Mouse (Mus musculus) neutrophil, adult 5-6 weeks (primary cell): ENCODE measurements around the gene Hist3h2ba. TPM values are rescaled to one million over a fixed set of nuclear protein-coding genes. Genes with fewer than 3 reads are reported as not detected.

ENCODE experiments used
- total RNA-seq: library from RNA; stranded (forward); fragments of 200-1000 nt; gene quantifications from 2 replicates; pipeline ENCODE4 v1.2.3, GENCODE M21; 2017

Gene Hist3h2ba
- total RNA-seq, 1 experiment from 2014 or later = 3.7 TPM

Other genes starting within 250 kb of the Hist3h2ba start
- gene Olfr319, start 249.8 kb upstream of the Hist3h2ba start, total RNA-seq = not detected in 2 replicates
- 0.23 TPM in 1 of 2 replicates, not detected in the other for gene Olfr318, start 224.9 kb upstream of the Hist3h2ba start, total RNA-seq
- gene Olfr317, start 209.7 kb upstream of the Hist3h2ba start, total RNA-seq = not detected in 2 replicates
- gene Olfr316, start 196.2 kb upstream of the Hist3h2ba start, total RNA-seq = not detected in 2 replicates
- not detected in 2 replicates for gene Olfr315, start 175.7 kb upstream of the Hist3h2ba start, total RNA-seq
- gene Olfr314, start 166.0 kb upstream of the Hist3h2ba start, total RNA-seq = not detected in 2 replicates
- gene Fam183b, start 147.0 kb upstream of the Hist3h2ba start, total RNA-seq = not detected in 2 replicates
- gene Olfr313, start 133.9 kb upstream of the Hist3h2ba start, total RNA-seq = not detected in 2 replicates
- not detected in 2 replicates for gene Olfr312, start 119.7 kb upstream of the Hist3h2ba start, total RNA-seq
- gene Olfr311, start 109.7 kb upstream of the Hist3h2ba start, total RNA-seq = not detected in 2 replicates
- 12.1 and 16.8 TPM in 2 replicates for gene Gm12258, start 101.8 kb upstream of the Hist3h2ba start, total RNA-seq
- 7.9 and 8.8 TPM in 2 replicates for gene 2810021J22Rik, start 81.7 kb upstream of the Hist3h2ba start, total RNA-seq
- 14.6 and 14.7 TPM in 2 replicates for gene Zfp39, start 44.7 kb upstream of the Hist3h2ba start, total RNA-seq
- 0.23 and 0.61 TPM in 2 replicates for gene Btnl10, start 31.0 kb upstream of the Hist3h2ba start, total RNA-seq
- gene Rnf187, start 10.0 kb upstream of the Hist3h2ba start, total RNA-seq = 60.8 and 72.2 TPM in 2 replicates
- 65.3 TPM in 2 replicates for gene Hist3h2a, start 5.8 kb downstream of the Hist3h2ba start, total RNA-seq
- gene Trim17, start 5.8 kb downstream of the Hist3h2ba start, total RNA-seq = 0.12 and 0.35 TPM in 2 replicates
- 106 and 107 TPM in 2 replicates for gene Trim11, start 29.2 kb downstream of the Hist3h2ba start, total RNA-seq
- gene Obscn, start 187.5 kb downstream of the Hist3h2ba start, total RNA-seq = 0.23 and 0.74 TPM in 2 replicates
- gene Iba57, start 214.8 kb downstream of the Hist3h2ba start, total RNA-seq = 4.1 and 7.7 TPM in 2 replicates
- gene Gjc2, start 234.3 kb downstream of the Hist3h2ba start, total RNA-seq = not detected in 2 replicates
- gene Guk1, start 243.3 kb downstream of the Hist3h2ba start, total RNA-seq = 19.0 and 26.8 TPM in 2 replicates